Mouse (Mus musculus): Measurements from ENCODE around the gene Plekhs1.

DNA sequence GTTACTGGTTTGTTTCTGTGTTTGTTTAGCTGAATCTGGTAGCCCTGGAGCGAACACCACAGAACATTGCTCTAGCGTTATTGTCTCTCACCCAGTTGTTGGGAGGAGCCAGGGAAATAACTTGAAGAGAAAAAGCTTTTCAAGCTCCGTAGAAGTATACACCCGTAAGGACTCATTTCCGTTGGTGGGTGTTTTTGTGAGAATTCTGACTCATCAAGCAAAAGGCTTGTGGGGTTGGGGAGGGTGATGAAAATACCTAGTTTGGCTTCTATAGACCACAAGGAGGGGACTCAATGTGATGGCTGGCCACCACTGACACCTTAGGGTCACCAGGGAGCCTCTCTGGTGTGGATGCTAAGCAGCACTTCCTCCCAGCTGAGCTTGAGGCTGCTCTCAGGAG lies 10.5 kb upstream of the Plekhs1 start:
- TF ChIP-seq CTCF (IDR thresholded peaks at IDR 0.05; ENCODE audit: low read depth, low read length) (no peak), POLR2AphosphoS5 (IDR thresholded peaks at IDR 0.05; ENCODE audit: insufficient replicate concordance, low read depth, low read length) (no peak)
